Mouse (Mus musculus) kidney, embryonic 16.5 days (tissue): ENCODE data around the gene Nepn. TPM values are rescaled to one million over a fixed set of nuclear protein-coding genes. Genes with fewer than 3 reads are reported as not detected.

Experiments used
- ATAC-seq: fragments of 200-750 bp; cut with Nextera tagmentation; 2 replicates; pipeline ENCODE4 v1.8.0; 2017; ENCODE audit warnings: moderate TSS enrichment; ENCODE audit not compliant: low FRiP score, low TSS enrichment
- H3K27ac ChIP-seq: fragments of 300-500 bp; sonication (generic); 2 replicates; pipeline ENCODE4 v1.5.1; 2014; ENCODE audit warnings: low read length
- H3K27me3 ChIP-seq: fragments of 300-500 bp; sonication (generic); 2 replicates; pipeline ENCODE4 v1.6.1; 2014; ENCODE audit warnings: low read length, control low read depth, mixed read lengths; ENCODE audit not compliant: insufficient read depth
- H3K36me3 ChIP-seq: fragments of 300-500 bp; sonication (generic); 2 replicates; pipeline ENCODE4 v1.6.1; 2014; ENCODE audit warnings: low read length, control low read depth, mixed read lengths; ENCODE audit not compliant: insufficient read depth
- H3K4me1 ChIP-seq: fragments of 300-500 bp; sonication (generic); 2 replicates; pipeline ENCODE4 v1.6.1; 2014; ENCODE audit warnings: low read length, control low read depth, mixed read lengths; ENCODE audit not compliant: insufficient read depth
- H3K4me2 ChIP-seq: fragments of 300-500 bp; sonication (generic); replicated peaks from 2 replicates; pipeline ENCODE4 v1.6.1; 2014; ENCODE audit warnings: low read depth, low read length
- H3K4me3 ChIP-seq: fragments of 300-500 bp; sonication (generic); 2 replicates; pipeline ENCODE4 v1.5.1; 2014; ENCODE audit warnings: mild to moderate bottlenecking, low read length
- H3K9ac ChIP-seq: fragments of 300-500 bp; sonication (generic); replicated peaks from 2 replicates; pipeline ENCODE4 v1.6.1; 2014; ENCODE audit warnings: low read length
- H3K9me3 ChIP-seq: fragments of 300-500 bp; sonication (generic); 2 replicates; pipeline ENCODE4 v1.6.1; 2016; ENCODE audit warnings: low read length, control low read depth
- WGBS: fragments of 180-500 bp; shearing (Covaris S2); extraction: QIAGEN DNeasy Blood & Tissue Kit; methylation state at CpG from one replicate; pipeline ENCODE4 v1.1.7; 2014; 5-methylcytosine and 5-hydroxymethylcytosine counted together
- polyA plus RNA-seq: library from polyadenylated mRNA; unstranded; fragments of >200 nt; fragmentation: Nextera tagmentation; extraction: Ambion mirVana; gene quantifications from 2 replicates; pipeline ENCODE4 v1.2.1, GENCODE M21; 2015

Nepn gene
- polyA plus RNA-seq, 1 experiment from 2014 or later, result 0.35 TPM

GRCm38 (mm10) chr10:52398715-52399114 lies 9.9 kb downstream of the Nepn start:
- no peaks in the 10 kb centered on the region for H3K9me3 ChIP-seq
- H3K4me1 ChIP-seq, result no peaks in the 10 kb centered on the region
- no peaks in the 10 kb centered on the region for H3K27me3 ChIP-seq
- no peak for ATAC-seq
- H3K36me3 ChIP-seq, result no peaks in the 10 kb centered on the region
- no peak overlapping the region for H3K9ac ChIP-seq
- H3K4me2 ChIP-seq, result no peak overlapping the region
- no peak overlapping the region for H3K27ac ChIP-seq
- H3K4me3 ChIP-seq, result no peak overlapping the region
- whole genome bisulfite sequencing, result 82% methylated on average over 2 of the region's 2 CpGs

- H3K9me3 ChIP-seq, result no peaks in the 10 kb centered on the region
- H3K27me3 ChIP-seq, result no peaks in the 10 kb centered on the region
- H3K36me3 ChIP-seq, result no peaks in the 10 kb centered on the region
- no peak for ATAC-seq
- no peak overlapping the region for H3K27ac ChIP-seq
- WGBS, result 59% methylated on average over 3 of the region's 3 CpGs
- H3K4me2 ChIP-seq, result no peak overlapping the region
- no peak overlapping the region for H3K9ac ChIP-seq
- H3K4me1 ChIP-seq, result no peaks in the 10 kb centered on the region
- no peak overlapping the region for H3K4me3 ChIP-seq
These were observed 10.9 kb downstream of the Nepn start for GRCm38 (mm10) chr10:52399722-52400121.

GRCm38 (mm10) chr10:52405160-52405559 lies 16.4 kb downstream of the Nepn start:
- no peak overlapping the region for H3K4me2 ChIP-seq
- H3K27me3 ChIP-seq, result no peaks in the 10 kb centered on the region
- 91% methylated on average over 13 of the region's 13 CpGs for whole genome bisulfite sequencing
- H3K36me3 ChIP-seq, result no peaks in the 10 kb centered on the region
- no peak overlapping the region for H3K9ac ChIP-seq
- no peak overlapping the region for H3K27ac ChIP-seq
- no peak overlapping the region for H3K4me3 ChIP-seq
- no peak for ATAC-seq
- H3K9me3 ChIP-seq, result no peaks in the 10 kb centered on the region
- H3K4me1 ChIP-seq, result no peaks in the 10 kb centered on the region

GRCm38 (mm10) chr10:52407526-52407925 lies 18.8 kb downstream of the Nepn start:
- Histone ChIP-seq H3K27ac (peak overlapping the region; percentile 62; the same call in 1 of the 2 replicates), H3K4me1 (no peaks in the 10 kb centered on the region)
- ATAC-seq, result no peak

GRCm38 (mm10) chr10:52415020-52415419 lies 26.2 kb downstream of the Nepn start:
- H3K9ac ChIP-seq, result no peak overlapping the region
- no peak overlapping the region for H3K27ac ChIP-seq
- H3K27me3 ChIP-seq, result no peaks in the 10 kb centered on the region
- H3K4me1 ChIP-seq, result peaks cover 21% of the 10 kb centered on the region
- no peaks in the 10 kb centered on the region for H3K36me3 ChIP-seq
- H3K9me3 ChIP-seq, result no peaks in the 10 kb centered on the region
- 81% methylated on average over 2 of the region's 2 CpGs for WGBS
- H3K4me2 ChIP-seq, result no peak overlapping the region
- H3K4me3 ChIP-seq, result no peak overlapping the region
- no peak for ATAC-seq

More at GRCm38 (mm10) chr10:52407526-52407925, 18.8 kb downstream of the Nepn start:
- H3K9ac ChIP-seq, result no peak overlapping the region
- H3K36me3 ChIP-seq, result no peaks in the 10 kb centered on the region
- no peaks in the 10 kb centered on the region for H3K9me3 ChIP-seq
- no peak overlapping the region for H3K4me2 ChIP-seq
- no peaks in the 10 kb centered on the region for H3K27me3 ChIP-seq
- 77% methylated on average over 2 of the region's 2 CpGs for WGBS
- H3K4me3 ChIP-seq, result no peak overlapping the region

GRCm38 (mm10) chr10:52416458-52416857 lies 27.7 kb downstream of the Nepn start:
- Histone ChIP-seq H3K9me3 (no peaks in the 10 kb centered on the region), H3K4me2 (peak overlapping the region; percentile 66), H3K27me3 (no peaks in the 10 kb centered on the region), H3K4me3 (peak overlapping the region; percentile 100), H3K9ac (0 out of 2 replicates have a peak overlapping the region, but pooled peaks have one; percentile 68), H3K27ac (no peak overlapping the region), H3K4me1 (peaks cover 29% of the 10 kb centered on the region), H3K36me3 (0 out of 2 replicates have a peak, but pooled peaks cover 3% of the 10 kb centered on the region)
- WGBS, result 36% methylated on average over 2 of the region's 2 CpGs
- no peak for ATAC-seq

GRCm38 (mm10) chr10:52417299-52417997 lies 28.7 kb downstream of the Nepn start, which contains the start of gene Nus1:
Nus1 (plus strand) TSS chr10:52417547.
- WGBS, result under 1% methylated on average over 64 of the region's 79 CpGs
- Histone ChIP-seq H3K36me3 (0 out of 2 replicates have a peak, but pooled peaks cover 3% of the 10 kb centered on the region), H3K27ac (peak within 1 kb of the TSS; percentile 91), H3K4me1 (peaks cover 29% of the 10 kb centered on the region), H3K4me3 (peak within 1 kb of the TSS; percentile 100), H3K9ac (peak within 1 kb of the TSS; percentile 98), H3K4me2 (peak within 1 kb of the TSS; percentile 78), H3K9me3 (no peaks in the 10 kb centered on the region), H3K27me3 (no peaks in the 10 kb centered on the region)
- ATAC-seq, result peak; percentile 98

- Histone ChIP-seq H3K27me3 (no peaks in the 10 kb centered on the region), H3K4me3 (peak overlapping the region; percentile 100), H3K4me2 (peak overlapping the region; percentile 78), H3K4me1 (peaks cover 29% of the 10 kb centered on the region), H3K36me3 (0 out of 2 replicates have a peak, but pooled peaks cover 3% of the 10 kb centered on the region), H3K9ac (peak overlapping the region; percentile 98), H3K9me3 (no peaks in the 10 kb centered on the region), H3K27ac (peak overlapping the region; percentile 91)
- ATAC-seq, result peak; percentile 44
- 2% methylated on average over 39 of the region's 39 CpGs for WGBS
These were observed 29.5 kb downstream of the Nepn start for GRCm38 (mm10) chr10:52417998-52418860.

- 38% methylated on average over 5 of the region's 5 CpGs for WGBS
- H3K9me3 ChIP-seq, result no peaks in the 10 kb centered on the region
- ATAC-seq, result no peak
- no peaks in the 10 kb centered on the region for H3K27me3 ChIP-seq
- H3K36me3 ChIP-seq, result 0 out of 2 replicates have a peak, but pooled peaks cover 3% of the 10 kb centered on the region
- peak overlapping the region; percentile 100 for H3K4me3 ChIP-seq
- H3K4me2 ChIP-seq, result peak overlapping the region; percentile 78
- peak overlapping the region; percentile 14; the same call in 1 of the 2 replicates for H3K27ac ChIP-seq
- peaks cover 31% of the 10 kb centered on the region for H3K4me1 ChIP-seq
- H3K9ac ChIP-seq, result peak overlapping the region; percentile 98
These were observed 30.2 kb downstream of the Nepn start for GRCm38 (mm10) chr10:52418931-52419330.
